Mouse (Mus musculus) retina, postnatal 7 days (tissue): ENCODE results near the gene Gadd45b.

Experiments
- DNase-seq: peaks from one replicate; pipeline ENCODE4 v3.0.0-alpha.2; 2012; ENCODE audit warnings: low read depth, low spot score

Gadd45b gene

GRCm38 (mm10) chr10:80909375-80910162, 20.3 kb upstream of the Gadd45b start:
- no peak for DNase-seq

DNA sequence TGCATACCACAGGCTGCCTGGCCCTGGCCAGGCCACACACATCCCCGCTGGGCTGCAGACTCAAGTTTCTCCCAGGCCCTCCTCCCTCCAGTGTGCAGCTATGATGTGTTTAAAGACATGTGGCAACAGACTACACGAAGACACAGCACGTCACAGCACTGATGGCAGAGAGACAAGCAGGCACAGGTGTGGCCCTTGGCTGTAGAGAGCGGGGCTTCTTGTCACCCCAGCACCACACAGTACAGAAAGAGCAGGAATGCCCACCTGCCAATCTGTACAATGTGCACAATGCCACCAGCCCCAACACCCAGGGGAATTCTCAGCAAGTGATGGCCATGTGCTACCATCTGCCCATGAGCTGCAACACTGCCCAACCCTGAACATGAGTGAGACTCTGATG, 18.5 kb upstream of the Gadd45b start:
- DNase-seq, result no peak

DNA sequence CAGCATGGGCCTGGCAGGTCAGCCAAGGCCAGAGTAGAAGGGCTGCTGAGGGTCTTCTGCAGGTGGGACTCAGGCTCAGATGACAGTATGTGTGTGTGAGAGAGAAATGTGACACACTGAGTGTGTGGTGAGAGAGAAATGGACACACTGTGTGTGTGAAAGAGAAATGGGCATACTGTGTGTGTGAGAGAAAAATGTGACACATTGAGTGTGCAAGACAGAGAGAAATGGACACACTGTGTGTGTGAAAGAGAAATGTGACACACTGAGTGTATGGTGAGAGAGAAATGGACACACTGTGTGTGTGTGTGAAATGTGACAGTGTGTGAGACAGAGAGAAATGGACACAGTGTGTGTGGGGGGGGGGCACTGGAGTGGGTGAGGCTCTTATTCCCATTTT, 18.0 kb upstream of the Gadd45b start:
- no peak for DNase-seq

DNA sequence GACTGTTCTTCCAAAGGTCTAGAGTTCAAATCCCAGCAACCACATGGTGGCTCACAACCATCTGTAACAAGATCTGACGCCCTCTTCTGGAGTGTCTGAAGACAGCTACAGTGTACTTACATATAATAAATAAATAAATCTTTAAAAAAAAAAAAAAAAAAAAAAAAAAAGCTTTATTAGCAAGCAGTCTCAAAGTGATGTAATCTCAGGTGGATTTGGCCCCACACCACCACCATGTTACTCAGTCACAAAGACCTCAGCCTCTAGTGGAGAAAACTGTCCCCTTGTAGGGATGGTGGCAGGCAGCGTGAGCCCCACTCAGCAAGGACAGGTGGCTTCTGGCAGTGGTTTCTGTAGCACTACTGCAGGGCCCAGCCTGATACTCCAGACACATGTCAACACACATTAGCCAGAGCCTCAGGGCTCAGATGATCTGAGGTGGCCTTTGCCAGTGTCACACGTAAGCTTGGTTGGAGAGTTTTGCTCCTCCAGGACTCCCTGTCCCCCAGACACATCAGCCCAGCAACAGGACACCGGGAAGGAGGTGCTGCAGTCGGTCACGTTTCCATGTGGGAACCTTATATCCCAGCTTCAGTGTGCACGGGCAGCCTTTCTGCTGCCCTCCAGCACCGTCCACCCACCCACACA, 16.4 kb upstream of the Gadd45b start:
- DNase-seq, result no peak

DNA sequence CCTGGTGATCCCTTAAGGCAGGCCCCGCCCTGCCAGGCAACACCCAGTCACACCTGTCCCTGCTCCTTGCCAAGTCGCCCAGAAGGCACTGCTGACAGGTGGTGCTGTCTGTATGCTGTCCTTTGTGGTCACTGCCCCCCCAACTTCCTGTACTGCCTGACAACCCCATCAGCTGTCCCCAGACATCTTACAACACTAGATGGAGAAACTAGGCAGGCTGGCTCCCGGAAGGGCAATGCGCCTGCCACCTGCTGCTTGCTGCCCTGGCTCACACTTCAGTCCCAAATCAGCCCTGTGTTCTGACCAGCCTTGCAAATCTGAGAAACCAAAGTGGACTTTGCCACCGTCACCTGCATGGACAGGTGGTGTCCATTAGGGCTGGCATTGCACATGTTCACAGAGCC, 15.6 kb upstream of the Gadd45b start:
- DNase-seq, result no peak

DNA sequence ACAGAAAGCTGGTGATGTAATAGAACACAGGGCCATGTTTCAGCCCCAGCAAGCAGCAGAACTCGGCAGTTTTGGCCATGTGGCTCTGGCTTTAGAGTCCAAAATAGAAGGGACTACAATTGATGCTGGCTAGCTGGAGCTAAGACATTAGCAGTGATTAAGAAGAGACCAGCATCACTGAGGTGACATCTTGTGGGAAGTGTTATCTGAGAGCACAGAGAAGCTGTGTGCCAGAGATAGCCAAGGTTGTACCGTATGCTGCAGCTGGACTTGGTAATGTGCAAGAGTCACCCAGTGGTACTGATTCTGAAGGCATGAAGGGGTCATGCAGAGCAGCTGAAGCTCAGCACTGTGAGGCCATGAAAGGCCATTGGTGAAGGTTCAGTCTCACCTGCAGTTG, 14.6 kb upstream of the Gadd45b start:
- no peak for DNase-seq

DNA sequence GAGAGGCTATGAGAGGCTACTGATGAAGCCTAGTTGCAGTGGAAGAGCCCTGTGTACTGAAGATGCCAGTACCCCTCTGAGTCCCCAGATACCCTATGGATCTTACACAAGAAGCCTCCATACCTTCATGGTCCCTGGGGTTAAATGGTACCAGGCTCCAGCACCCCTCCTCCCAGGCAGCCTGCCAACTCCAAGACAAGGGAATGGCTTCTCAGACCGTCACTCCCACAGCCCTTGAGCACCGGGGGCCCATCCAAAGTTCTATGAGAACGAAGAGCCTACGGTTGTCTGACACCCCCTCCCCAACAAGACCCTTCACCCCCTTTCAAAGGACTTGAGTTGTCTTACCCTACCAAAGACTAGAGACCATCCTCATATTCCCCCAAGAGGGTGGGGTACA, 14.1 kb upstream of the Gadd45b start:
- no peak for DNase-seq

DNA sequence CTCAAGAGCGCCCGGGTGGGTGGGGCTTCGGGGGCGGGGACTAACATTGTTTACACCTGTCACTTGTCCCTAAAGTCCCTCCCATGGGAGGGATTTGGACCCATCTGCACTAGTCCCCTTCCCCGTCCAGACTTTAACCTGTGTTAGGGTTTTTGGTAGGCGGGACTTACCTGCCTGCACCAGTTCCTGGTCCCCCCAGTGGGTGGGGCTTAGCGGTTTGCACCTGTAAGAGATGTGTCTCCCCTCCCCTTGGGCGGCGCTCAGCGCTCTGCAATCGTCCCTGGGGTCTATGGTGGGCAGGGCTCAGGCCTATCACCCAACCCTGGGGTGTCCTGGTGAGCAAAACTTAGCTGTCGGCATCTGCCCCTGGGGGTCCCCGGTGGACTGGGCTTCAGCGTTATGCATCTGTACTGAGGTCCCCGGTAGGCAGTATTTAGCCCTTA, 12.5 kb upstream of the Gadd45b start:
- no peak for DNase-seq

- peak; percentile 54 for DNase-seq
Observed at GRCm38 (mm10) chr10:80917779-80918434, 12.0 kb upstream of the Gadd45b start, which contains the start of gene Lmnb2. Gene Lmnb2 (minus strand): TSS chr10:80918245.

DNA sequence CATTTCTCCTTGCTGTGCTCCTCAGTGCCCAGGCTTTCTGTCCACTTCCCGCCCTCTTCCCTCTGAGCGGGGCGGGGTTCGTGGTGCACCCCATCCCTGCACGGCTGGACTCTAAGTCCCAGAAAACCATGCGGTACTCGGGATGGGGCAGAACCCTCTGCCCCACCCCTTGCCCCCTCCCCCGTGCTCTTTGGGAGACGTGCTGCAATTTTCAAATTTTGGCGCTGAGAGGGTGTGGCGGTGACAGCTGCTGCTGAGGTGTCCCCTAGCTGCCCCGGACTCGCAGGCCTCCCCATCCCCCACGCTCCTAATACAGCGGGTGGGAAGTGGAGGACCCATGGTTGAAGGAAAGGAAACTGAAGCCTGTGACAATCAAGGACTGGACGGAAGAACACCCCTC, 8.0 kb upstream of the Gadd45b start:
- no peak for DNase-seq

GRCm38 (mm10) chr10:80925472-80925871, 4.4 kb upstream of the Gadd45b start:
- DNase-seq, result no peak

GRCm38 (mm10) chr10:80928586-80929298, 1.1 kb upstream of the Gadd45b start:
- DNase-seq, result peak; percentile 81

DNA sequence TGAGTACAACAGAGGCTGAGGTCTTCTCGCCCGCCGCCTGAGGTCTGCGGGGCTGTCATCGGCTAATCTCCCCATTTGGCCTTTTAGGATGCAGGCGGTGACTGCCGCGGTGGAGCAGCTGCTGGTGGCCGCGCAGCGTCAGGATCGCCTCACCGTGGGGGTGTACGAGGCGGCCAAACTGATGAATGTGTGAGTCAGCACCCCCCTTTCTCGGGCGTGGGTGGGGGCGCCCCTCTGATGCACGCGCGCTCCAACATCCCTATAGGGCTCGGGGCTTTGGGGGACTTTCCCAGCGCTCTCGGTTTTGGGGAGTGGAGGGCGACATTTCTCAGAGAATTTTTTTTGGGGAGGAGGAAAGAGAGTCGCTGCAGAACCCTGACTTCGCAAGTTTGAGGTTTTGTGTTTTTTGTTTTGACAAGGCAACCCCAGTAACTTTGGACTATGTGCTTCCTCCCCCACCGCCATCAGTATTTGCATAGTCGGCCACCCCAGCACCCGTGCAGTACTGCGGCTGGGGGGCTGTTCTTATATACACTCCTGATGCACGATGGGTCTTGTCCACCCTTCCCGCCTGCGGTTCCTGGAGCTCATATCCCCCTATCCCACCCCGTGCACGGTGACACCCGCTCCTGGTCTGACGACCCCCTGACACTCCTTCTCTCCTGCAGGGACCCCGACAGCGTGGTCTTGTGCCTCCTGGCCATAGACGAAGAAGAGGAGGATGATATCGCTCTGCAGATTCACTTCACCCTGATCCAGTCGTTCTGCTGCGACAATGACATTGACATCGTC, 684 bp downstream of the Gadd45b start:
- DNase-seq, result no peak

DNA sequence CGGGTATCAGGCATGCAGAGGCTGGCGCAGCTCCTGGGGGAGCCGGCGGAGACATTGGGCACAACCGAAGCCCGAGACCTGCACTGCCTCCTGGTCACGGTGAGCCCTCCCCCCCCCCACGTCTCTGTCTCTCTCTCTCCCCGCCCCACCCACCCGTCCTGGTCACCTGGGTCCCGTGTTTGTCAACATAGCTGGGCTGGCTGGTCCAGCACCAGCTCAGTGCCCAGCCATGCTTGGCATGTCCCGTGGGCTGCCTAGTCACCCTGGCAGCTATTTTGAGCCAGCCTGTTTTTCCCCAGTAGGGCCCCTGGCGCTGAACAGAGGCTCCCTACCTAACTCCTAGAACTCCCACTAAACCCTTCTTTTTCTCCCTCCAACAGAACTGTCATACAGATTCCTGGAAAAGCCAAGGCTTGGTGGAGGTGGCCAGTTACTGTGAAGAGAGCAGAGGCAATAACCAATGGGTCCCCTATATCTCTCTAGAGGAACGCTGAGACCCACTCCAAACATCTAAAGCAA, 1.3 kb downstream of the Gadd45b start:
- no peak for DNase-seq

DNA sequence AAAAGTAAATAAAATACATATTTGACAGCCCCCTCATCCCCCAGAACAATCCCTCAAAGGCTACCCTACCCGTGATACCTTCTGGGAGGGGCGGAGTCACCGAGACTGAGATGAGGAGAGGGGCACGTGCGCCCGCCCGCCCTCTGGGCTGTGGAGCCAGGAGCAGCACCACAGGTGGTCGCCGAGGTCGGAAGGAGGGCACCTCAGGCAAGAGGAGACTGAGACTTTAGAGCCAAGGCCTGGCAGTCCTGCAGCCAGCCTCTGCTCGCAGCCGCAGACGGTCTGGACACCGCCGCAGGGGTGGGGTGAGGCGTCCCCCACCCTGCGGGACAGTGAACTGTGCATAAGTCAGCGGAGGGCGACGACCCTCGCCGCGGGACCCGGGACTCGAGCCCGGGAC, 1.8 kb downstream of the Gadd45b start:
- DNase-seq, result no peak

DNA sequence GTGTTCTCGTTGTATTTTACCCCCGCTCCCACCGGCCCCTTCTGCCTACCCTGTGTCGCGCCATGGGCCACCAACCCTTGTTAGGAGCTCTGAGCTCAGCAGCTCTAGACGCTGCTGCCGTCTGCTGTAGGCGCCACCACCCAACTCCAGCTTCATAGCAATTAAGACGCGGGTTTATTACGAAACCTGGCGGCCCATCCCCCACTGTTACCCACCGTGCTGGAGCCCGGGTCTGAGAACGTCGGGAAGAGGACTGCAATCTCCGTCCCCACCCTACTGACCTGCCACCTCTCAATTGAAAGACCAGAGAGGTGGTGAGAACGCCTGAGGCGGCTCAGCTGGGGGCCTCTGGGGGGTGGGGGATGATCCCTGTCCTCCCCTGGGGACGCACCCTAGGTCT, 2.3 kb downstream of the Gadd45b start:
- DNase-seq, result no peak

GRCm38 (mm10) chr10:80932700-80933420, 3.0 kb downstream of the Gadd45b start:
- DNase-seq, result no peak

DNA sequence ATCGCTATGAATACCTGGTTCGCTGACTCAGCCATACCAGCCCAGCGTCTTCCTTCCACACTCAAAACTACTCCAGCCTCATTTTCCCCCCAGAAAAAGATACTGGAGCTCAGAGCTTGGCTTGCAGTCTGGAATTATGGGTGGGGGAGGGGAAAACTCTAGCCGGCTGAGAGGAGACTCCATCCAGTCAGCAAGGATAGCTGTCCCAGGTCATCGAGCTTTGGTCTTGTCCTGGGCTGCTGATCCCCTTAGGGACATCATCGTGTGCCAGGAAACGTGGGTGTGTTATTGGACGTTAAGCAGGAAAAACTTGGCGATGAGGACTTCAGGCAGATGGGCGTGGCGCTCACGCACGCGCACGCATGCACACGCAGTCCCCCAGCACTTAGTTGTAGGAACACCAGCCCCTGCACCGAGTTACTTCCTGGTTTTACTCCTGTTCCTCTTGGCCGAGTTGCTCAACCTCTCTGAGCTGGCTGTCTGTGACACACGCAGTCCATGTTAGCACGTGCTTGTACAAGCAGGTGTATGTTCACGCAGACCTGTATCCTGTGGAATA, 3.6 kb downstream of the Gadd45b start:
- no peak for DNase-seq

DNA sequence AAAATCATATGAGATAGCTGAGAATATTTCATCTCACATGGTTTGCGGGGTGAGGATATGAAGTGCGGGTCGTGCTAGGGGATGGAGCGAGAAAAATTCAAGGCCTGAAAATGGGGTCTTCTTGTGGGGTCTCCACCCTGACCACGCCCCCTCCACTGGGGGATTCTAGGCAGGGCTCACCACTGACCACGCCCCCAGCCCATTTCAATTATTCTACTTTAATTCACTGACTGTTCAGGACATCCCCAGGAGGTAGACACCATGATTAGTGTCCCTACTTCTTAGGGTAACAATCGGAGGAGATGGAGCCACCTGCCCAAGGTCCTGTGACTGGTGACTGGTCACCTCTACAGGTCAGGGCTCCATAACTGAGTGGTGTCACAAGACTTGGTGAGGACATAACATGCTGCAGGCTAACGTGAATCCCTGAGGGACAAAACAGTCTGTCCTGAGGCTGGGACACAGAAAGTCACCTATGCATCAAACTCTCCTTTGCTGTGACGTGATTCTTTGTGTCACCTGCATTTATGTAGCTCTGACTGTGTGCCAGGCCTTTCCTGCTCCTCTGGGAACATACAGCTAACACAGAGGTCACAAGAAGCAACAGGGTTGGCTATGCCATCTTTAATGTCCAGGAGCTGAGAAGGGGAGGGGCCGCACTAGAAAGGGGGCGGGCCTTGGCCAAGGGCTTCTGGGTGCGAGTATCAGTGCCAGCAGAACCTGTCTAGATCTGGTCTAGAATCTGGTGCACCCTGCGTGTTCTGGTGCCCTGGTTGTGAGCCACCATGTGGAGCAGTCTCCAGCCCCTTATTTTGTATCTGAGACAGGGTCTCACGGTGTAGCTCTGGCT, 4.5 kb downstream of the Gadd45b start:
- DNase-seq, result no peak
